Mouse (Mus musculus) heart, adult 2 months (tissue): ENCODE measurements around the gene Psmb5. TPM values are rescaled to one million over a fixed set of nuclear protein-coding genes. Genes with fewer than 3 reads are reported as not detected.

Experiments used
- DNase-seq, 2 experiments: peaks; one replicate each; pipeline ENCODE4 v3.0.0; 2021
- H3K27ac ChIP-seq: fragments of 200-600 bp; 2 replicates; pipeline ENCODE4 v1.8.1; 2022
- H3K27me3 ChIP-seq: fragments of 200-500 bp; 2 replicates; pipeline ENCODE4 v1.6.1; 2012; ENCODE audit warnings: mild to moderate bottlenecking, low read length, inconsistent platforms, mixed read lengths; ENCODE audit not compliant: control insufficient read depth, insufficient read depth
- H3K36me3 ChIP-seq: fragments of 200-500 bp; 2 replicates; pipeline ENCODE4 v1.6.1; 2012; ENCODE audit warnings: low read length, inconsistent platforms; ENCODE audit not compliant: control insufficient read depth, insufficient read depth
- H3K4me1 ChIP-seq: fragments of 200-500 bp; 2 replicates; pipeline ENCODE4 v1.6.1; 2011; ENCODE audit warnings: low read length; ENCODE audit not compliant: control insufficient read depth, insufficient read depth
- H3K4me3 ChIP-seq: fragments of 200-600 bp; 2 replicates; pipeline ENCODE4 v1.8.1; 2022
- H3K79me2 ChIP-seq: fragments of 200-500 bp; replicated peaks from 2 replicates; pipeline ENCODE4 v1.6.1; 2012; ENCODE audit warnings: mild to moderate bottlenecking, inconsistent platforms, low read length, moderate library complexity, mixed read lengths; ENCODE audit not compliant: control insufficient read depth, insufficient read depth
- H3K9ac ChIP-seq: fragments of 200-500 bp; 2 replicates; pipeline ENCODE4 v1.6.1; 2012; ENCODE audit warnings: low read depth, mild to moderate bottlenecking, control low read depth, inconsistent platforms, low read length, mixed read lengths
- CTCF ChIP-seq: fragments of 200-600 bp; IDR thresholded peaks from 2 replicates; pipeline ENCODE4 v1.8.1; 2022; ENCODE audit warnings: antibody characterized with exemption, mild to moderate bottlenecking, moderate library complexity
- EP300 ChIP-seq: fragments of 200-500 bp; IDR thresholded peaks from 2 replicates; pipeline ENCODE4 v1.6.1; 2011; ENCODE audit warnings: low read depth, low read length, control low read depth; ENCODE audit not compliant: insufficient read depth
- POLR2A ChIP-seq: fragments of 200-500 bp; IDR thresholded peaks from 2 replicates; pipeline ENCODE4 v1.6.1; 2011; ENCODE audit warnings: mild to moderate bottlenecking, low read depth, low read length, control low read depth; ENCODE audit not compliant: insufficient read depth
- WGBS: fragments of 180-500 bp; shearing (Covaris S2); methylation state at CpG from one replicate; pipeline ENCODE4 v1.1.7; 2018; 5-methylcytosine and 5-hydroxymethylcytosine counted together
- intact Hi-C: fragments of 180-260 bp; cut with DNase I; formaldehyde crosslinking; loops from one replicate; pipeline ENCODE4 v1.15.1; 2025
- microRNA-seq, 2 experiments: library from miRNA; unstranded; fragments of <30 nt; microRNA quantifications; one replicate each; pipeline ENCODE4 v1.2.0; 2021
- polyA plus RNA-seq: library from polyadenylated mRNA; depleted of rRNA; stranded (reverse); fragments of >200 nt; gene quantifications from 2 replicates; pipeline ENCODE4 v1.2.3, GENCODE M21; 2012; rRNA removed
- total RNA-seq, 2 experiments: library from RNA; stranded (reverse); gene quantifications; 2 replicates each; pipeline ENCODE4 v1.2.3; 2021

The Psmb5 gene
- total and polyA plus RNA-seq, 3 experiments = 164 to 187 (median 180) TPM

DNA sequence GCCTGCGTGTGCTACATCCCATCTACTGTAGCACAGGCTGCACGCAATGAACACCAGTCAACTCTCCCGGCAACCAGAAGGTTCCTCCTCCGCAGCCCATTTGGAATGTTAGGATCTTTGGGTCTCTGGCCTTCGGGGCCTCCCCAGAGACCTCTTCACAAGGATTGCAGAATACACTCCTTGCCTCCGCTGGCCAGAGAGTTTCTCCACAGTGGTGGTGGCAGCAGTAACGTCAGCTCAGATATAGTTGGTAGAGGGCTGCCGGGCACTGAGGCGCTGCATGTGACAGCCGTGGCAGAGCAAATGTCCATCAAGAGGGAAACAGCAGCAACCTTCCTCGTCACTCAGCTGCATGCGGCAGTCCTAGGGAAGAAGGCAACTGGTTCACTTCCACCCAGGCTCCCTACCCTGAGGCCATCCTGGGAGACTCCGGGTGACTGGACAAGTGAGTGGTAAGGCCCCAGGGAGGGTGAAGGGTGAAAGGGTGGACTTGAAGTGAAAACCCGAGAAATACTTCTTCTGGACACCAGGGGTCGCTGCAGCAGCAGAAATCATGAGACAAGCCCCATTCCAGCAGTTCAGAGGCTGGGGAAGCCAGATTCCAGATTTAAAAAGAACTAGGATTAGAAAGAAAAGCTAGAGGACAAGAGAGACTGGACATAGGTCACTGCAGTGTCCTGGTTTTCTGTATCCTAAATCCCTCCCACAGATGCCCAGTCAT is 49.0 kb downstream of the Psmb5 start:
- 64% methylated on average over 15 of the region's 15 CpGs for WGBS
- no peaks in the 10 kb centered on the region for H3K36me3 ChIP-seq
- no peak overlapping the region for H3K9ac ChIP-seq
- H3K4me1 ChIP-seq = 0 out of 2 replicates have a peak, but pooled peaks cover 1% of the 10 kb centered on the region
- peak; percentile 73 to 78 for DNase-seq
- intact Hi-C loops = loop anchor here (2.0 to 5.0 kb wide), 2 partner anchors 43 to 74 kb away; no protein-coding TSS in a partner anchor
- TF ChIP-seq POLR2A (0 out of 2 replicates have a peak, but pooled peaks have one; percentile 16), CTCF (peak; percentile 93), EP300 (peak; percentile 71)
- H3K27me3 ChIP-seq = no peaks in the 10 kb centered on the region
- no peak overlapping the region for H3K4me3 ChIP-seq
- H3K79me2 ChIP-seq = no peaks in the 10 kb centered on the region
- no peak overlapping the region; the same call in 1 of the 2 replicates for H3K27ac ChIP-seq

Small RNAs within 50 kb of the gene (microRNA-seq; reads per million reads assigned to microRNA genes)
- gene Mir686 (0 reads per million in 2 experiments), gene Mir6948 (0 reads per million in 2 experiments)

Other genes with a start within 250 kb of the Psmb5 start
- 1 to 10 TPM; 4.6 to 5.1 TPM for gene Slc7a7, start 200.2 kb downstream of the Psmb5 start, total RNA-seq
- gene Slc7a7, start 200.2 kb downstream of the Psmb5 start, polyA plus RNA-seq = 22.0 and 27.0 TPM in 2 replicates
- gene Mrpl52, start 191.1 kb downstream of the Psmb5 start, total RNA-seq = 100 to 1,000 TPM; 115 to 129 TPM
- gene Mrpl52, start 191.1 kb downstream of the Psmb5 start, polyA plus RNA-seq = 76.7 and 168 TPM in 2 replicates
- gene Mmp14, start 186.4 kb downstream of the Psmb5 start, total RNA-seq = 10 to 100 TPM; 11.2 to 16.5 TPM
- gene Mmp14, start 186.4 kb downstream of the Psmb5 start, polyA plus RNA-seq = 23.5 and 26.5 TPM in 2 replicates
- gene Lrp10, start 153.9 kb downstream of the Psmb5 start, total RNA-seq = 10 to 100 TPM; 47.6 to 60.6 TPM
- gene Lrp10, start 153.9 kb downstream of the Psmb5 start, polyA plus RNA-seq = 61.3 and 72.4 TPM in 2 replicates
- gene Rem2, start 141.9 kb downstream of the Psmb5 start, total RNA-seq = not detected
- not detected in 2 replicates for gene Rem2, start 141.9 kb downstream of the Psmb5 start, polyA plus RNA-seq
- gene Prmt5, start 100.5 kb downstream of the Psmb5 start, total RNA-seq = 10 to 100 TPM; 27.4 to 29.7 TPM
- 26.8 and 35.8 TPM in 2 replicates for gene Prmt5, start 100.5 kb downstream of the Psmb5 start, polyA plus RNA-seq
- 1 to 10 TPM; 3.5 to 3.8 TPM for gene Haus4, start 63.4 kb downstream of the Psmb5 start, total RNA-seq
- 3.2 and 4.1 TPM in 2 replicates for gene Haus4, start 63.4 kb downstream of the Psmb5 start, polyA plus RNA-seq
- 1 to 10 TPM; 4.6 to 4.8 TPM for gene Ajuba, start 40.5 kb downstream of the Psmb5 start, total RNA-seq
- 7.8 and 13.4 TPM in 2 replicates for gene Ajuba, start 40.5 kb downstream of the Psmb5 start, polyA plus RNA-seq
- gene 4931414P19Rik, start 12.0 kb downstream of the Psmb5 start, total RNA-seq = 1 to 10 TPM; 5.9 to 6.4 TPM
- 2.4 and 4.4 TPM in 2 replicates for gene 4931414P19Rik, start 12.0 kb downstream of the Psmb5 start, polyA plus RNA-seq
- gene Psmb11, start 3.4 kb upstream of the Psmb5 start, total RNA-seq = not detected
- not detected in 2 replicates for gene Psmb11, start 3.4 kb upstream of the Psmb5 start, polyA plus RNA-seq
- not detected for gene Gm17606, start 22.9 kb upstream of the Psmb5 start, total RNA-seq
- gene Gm17606, start 22.9 kb upstream of the Psmb5 start, polyA plus RNA-seq = not detected in 2 replicates
- gene Cdh24, start 23.3 kb upstream of the Psmb5 start, total RNA-seq = under 1 TPM; 0.18 to 0.31 TPM
- gene Cdh24, start 23.3 kb upstream of the Psmb5 start, polyA plus RNA-seq = 1.00 and 1.1 TPM in 2 replicates
- 10 to 100 TPM; 12.5 to 13.3 TPM for gene 1700123O20Rik, start 68.2 kb upstream of the Psmb5 start, total RNA-seq
- 18.2 and 27.4 TPM in 2 replicates for gene 1700123O20Rik, start 68.2 kb upstream of the Psmb5 start, polyA plus RNA-seq
- gene Acin1, start 68.9 kb upstream of the Psmb5 start, total RNA-seq = 10 to 100 TPM; 72.3 to 84.9 TPM
- gene Acin1, start 68.9 kb upstream of the Psmb5 start, polyA plus RNA-seq = 59.9 and 78.7 TPM in 2 replicates
- gene Gm29776, start 80.8 kb upstream of the Psmb5 start, total RNA-seq = not detected
- 0.04 and 0.09 TPM in 2 replicates for gene Gm29776, start 80.8 kb upstream of the Psmb5 start, polyA plus RNA-seq
- gene Cebpe, start 94.2 kb upstream of the Psmb5 start, total RNA-seq = not detected
- 0.08 and 0.15 TPM in 2 replicates for gene Cebpe, start 94.2 kb upstream of the Psmb5 start, polyA plus RNA-seq
- gene Slc7a8, start 163.9 kb upstream of the Psmb5 start, total RNA-seq = 1 to 10 TPM; 2.6 to 3.3 TPM
- 2.7 and 3.7 TPM in 2 replicates for gene Slc7a8, start 163.9 kb upstream of the Psmb5 start, polyA plus RNA-seq
- not detected for gene Rnf212b, start 196.1 kb upstream of the Psmb5 start, total RNA-seq
- gene Rnf212b, start 196.1 kb upstream of the Psmb5 start, polyA plus RNA-seq = 0.21 and 0.35 TPM in 2 replicates